Mouse (Mus musculus) cortical plate, adult 2 months (tissue): ENCODE measurements at regions not wholly inside any gene's neighbourhood (a gene's known extent, or its start where the extent isn't known, plus 50 kb on each side); places are given as distances from the start of the nearest gene placed in this dataset.

Source experiments
- CTCF ChIP-seq: fragments of 200-500 bp; IDR thresholded peaks from 2 replicates; pipeline ENCODE4 v1.5.1; 2011; ENCODE audit warnings: mild to moderate bottlenecking, control low read depth, low read length; ENCODE audit not compliant: insufficient read depth; ENCODE audit errors: extremely low read depth
- POLR2A ChIP-seq: fragments of 200-500 bp; IDR thresholded peaks from 2 replicates; pipeline ENCODE4 v1.6.1; 2011; ENCODE audit warnings: mild to moderate bottlenecking, low read length, control low read depth; ENCODE audit not compliant: insufficient read depth; ENCODE audit errors: extremely low read depth

- TF ChIP-seq CTCF (no peak), POLR2A (no peak)
These were observed 221.5 kb upstream of the Erbb4 start for GRCm38 (mm10) chr1:69329399-69329798.
